Mouse (Mus musculus) embryo, embryonic 10 days (tissue): ENCODE results near the gene Ddx50.

Experiments used
- DNase-seq: peaks from one replicate; pipeline ENCODE4 v3.0.0-alpha.2; 2015; ENCODE audit warnings: low spot score

The Ddx50 gene

DNA sequence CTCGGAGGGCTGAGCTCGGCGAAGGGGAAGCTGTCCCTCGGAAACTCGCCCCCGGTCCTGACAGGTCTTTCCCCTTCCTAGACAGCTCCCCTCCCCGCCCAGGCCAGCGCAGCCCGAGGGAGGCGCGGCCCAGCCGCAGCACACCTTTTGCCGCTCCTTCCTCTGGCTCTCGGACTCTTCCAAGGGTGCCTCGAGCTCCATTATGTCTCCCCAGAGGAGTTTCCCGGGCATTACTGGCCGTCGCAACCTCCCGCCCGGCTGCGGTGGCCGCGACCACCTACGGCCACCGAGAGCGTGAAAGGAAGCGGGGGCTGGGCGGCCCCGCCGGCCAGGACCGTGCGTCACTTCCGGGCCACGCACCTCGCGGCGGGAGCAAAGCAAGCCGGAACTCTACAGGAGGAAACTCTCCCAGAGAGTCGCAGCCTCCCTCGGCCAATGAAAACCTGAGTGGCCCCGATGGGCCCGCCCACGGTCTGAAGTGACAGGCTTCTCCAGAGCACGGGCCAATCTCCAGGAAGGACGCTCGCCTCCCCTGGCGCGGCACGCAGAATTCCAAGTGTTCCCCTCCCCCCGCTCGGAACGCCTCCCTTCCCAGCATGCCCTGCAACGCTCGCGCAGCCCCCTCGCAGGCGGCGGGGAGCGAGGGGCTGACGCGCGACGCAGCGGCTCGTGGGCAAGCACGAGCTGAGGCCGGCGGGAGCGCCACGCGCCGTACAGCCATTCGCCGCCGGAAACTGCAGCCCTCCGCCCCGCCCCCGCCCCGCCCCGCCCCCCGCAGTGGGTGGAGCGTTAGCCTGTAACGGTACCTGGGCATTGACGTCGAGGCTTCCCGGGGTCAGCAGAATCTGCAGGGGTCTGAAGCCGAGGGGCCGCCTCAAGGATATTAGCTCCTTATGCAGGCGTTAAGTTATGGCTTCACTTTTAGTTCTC, at the start of gene Ddx50:
TSS of gene Ddx50 (minus strand) at position 338 of the 930 bp plus-strand sequence.
- peak; percentile 98 for DNase-seq

DNA sequence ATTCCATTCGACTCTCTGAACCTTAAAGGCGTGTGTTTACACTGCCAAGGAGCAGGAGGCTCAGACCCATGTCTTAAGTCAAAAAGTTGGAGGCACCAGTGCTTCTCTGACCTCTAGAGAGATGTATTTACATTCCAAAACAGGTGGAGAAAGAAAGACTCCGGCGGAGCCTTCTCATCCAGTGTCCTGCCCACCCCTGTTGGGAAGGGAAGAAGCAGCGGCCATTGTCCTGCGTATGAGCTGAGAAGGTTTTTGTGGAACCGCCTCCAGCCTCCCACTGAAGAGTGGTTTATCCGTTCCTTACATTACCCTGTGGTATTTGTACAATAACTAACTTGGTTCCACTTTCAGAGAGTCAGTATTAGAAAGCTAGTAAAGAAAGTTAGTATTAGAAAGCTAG, 41.8 kb upstream of the Ddx50 start:
- DNase-seq = no peak

DNA sequence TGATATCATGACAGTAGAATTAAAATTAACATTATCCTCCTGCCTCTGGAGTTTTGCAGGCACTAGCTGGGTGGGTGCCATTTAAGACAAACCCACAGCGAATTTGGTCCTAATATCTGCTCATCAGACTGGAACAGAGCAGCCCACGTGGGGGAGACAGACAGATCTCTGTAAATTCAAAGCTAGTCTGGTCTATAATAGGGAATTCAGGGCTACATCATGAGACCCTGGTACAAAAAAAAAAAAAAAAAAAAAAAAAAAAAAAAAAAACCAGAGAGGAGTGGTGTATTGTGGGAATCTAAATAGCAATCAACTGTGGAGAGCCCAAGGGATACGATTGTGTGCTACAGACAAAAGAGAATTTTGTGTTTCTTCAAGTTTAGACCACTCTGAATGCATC, 41.2 kb upstream of the Ddx50 start:
- DNase-seq = no peak

DNA sequence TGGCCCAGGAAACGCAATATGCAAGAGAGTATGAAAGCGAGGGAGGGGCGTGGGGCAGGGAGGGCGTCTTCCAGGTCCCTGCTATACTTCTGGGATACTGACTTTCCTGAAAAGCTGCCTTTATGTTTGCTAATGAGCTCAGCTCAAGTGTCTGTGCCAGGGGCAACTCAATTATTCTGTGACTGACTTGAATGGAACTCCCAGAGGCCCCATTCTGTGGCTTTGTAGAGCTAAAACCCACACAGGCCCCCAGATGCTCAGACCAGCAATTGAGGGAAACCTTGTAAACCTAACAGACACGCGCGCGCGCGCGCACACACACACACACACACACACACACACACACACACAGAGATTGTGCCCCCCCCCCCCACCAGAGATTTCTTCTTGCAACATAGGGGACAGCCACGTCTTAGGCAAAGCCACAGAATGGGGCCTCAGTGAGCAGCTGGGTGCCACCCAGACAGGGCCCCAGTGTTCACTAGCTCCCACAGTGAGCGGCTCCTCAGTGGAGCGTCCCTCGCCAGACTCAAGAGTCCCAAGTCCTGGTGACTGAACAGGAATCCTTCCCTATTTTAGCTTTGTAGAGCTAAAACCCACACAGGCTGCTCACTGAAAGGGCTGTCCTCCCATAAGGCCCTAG, 36.1 kb upstream of the Ddx50 start:
- peak; percentile 70 for DNase-seq

DNA sequence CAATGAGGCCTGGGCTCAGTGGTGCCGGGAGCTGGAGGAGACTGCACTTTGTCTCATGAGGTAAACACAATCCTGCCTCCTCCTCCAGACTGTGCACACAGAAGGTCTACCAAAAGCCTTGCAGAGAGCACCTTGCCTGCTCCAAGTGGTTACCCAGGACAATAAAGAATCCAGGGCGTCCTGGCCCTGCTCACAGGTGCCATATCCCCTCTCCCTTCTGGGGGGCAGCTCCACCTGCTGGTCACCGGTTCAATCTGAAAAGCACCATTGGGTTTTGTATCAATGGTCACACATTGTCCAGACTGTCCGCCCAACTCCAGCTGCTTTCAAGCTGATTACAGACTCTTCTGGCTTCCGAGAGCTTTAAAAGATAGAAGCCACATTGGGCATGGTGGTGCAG, 32.0 kb upstream of the Ddx50 start:
- peak; percentile 21 for DNase-seq

DNA sequence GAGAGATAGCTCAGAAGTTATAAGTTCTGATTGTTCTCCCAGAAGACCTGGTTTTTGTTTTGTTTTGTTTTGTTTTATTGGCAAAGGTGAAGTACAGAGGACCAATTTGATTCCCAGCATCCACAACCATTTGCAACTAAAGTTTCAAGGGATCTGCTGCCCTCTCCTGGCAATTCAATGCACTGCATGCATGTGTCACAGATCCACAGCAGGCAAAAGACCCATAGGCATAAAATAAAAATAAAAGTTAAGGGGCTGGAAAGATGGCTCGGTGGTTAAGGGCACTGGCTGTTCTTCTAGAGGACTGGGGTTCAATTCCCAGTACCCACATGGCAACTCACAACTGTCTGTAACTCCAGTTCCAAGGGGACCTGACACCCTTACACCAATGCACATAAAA, 28.8 kb upstream of the Ddx50 start:
- no peak for DNase-seq

DNA sequence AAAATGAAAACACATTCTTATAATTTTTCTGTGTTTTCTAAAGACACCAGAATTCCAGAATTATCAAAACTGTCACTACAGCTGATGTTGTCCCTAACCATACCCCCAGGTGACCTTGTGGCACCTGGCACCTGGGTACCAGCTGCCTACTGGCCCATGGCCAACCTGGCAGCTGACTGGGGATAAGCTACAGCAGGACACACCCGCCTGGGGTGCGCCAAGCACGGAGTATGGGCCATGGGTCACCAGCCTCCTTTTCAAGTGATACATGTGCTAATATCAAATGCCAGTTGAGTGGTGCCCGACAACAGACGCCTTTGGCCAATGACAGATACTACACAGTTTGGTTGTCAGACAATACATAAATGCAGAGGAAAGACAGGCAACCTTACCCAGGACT, 26.3 kb upstream of the Ddx50 start:
- DNase-seq = no peak

DNA sequence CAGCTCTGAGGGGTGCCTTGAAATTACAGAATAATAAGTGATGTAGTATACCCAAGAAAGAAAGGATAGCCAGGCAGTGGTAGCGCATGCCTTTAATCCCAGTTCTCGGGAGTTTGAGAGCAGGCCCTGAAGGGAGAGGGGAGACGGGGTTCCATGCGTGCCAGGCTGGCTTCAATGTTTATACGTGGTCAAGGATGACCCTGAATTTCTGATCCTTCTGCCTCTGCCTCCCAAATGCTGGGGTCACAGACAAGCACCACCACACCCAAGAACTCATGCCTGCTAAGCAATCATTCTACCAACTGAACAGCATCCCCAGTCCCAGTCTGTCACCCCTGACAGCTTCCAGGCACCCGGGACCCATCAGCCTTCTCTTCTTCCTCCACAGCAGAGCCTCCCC, 25.2 kb upstream of the Ddx50 start:
- DNase-seq = no peak

DNA sequence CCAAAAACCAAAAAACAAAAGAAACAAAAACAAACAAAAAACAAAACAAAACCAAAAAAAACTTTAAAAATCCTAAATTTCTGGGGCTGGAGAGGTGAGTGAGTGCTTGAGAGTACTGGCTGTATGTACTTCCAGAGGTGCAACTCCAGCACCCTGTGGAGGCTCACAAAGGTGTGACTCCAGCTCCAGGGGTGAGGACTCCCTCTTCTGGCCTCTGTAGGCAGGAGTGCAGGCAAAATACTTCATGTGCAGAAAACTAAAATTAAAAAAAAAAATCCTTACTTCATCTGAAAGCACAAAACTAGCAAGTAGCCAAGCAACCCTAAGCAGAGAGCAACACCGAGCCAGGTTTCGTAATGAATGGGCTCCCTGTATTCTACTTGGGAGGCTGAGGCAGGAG, 21.3 kb upstream of the Ddx50 start:
- no peak for DNase-seq

DNA sequence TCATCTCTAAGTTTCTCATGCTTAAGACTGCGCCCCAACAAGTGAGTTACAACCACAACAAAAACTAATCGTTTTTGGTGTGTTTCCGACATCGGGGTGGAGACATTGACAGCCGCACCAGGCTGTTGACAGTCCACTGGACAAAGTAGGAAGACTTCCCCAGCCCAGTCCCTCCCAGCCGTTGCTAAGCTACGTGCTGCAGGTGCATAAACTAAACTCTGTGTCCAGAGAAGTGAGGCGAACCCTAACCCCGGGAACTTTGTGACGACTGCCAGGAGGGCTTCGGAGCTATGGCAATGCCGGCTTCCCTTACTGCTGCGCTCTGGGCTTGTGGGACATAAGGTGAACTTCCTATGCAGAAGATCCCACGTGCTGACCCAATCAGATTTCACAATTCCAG, 18.2 kb upstream of the Ddx50 start:
- no peak for DNase-seq

DNA sequence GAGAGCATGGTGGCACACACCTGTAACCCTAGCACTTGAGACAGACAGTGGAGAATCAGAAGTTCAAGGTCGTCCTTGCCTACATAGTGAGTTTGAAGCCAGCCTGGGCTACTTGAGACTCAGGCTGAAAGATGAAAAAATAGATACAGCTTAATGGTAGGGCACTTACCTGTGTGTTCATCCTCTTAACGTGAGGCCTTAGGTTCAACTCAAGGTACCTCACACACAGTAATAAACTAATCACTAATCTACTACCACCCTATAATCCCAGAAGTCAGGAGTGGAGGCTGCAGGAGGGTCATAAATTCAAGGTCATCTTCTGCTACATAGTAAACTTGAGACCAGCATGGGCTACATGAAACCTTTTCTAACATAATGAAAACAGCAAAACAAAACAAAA, 17.4 kb upstream of the Ddx50 start:
- no peak for DNase-seq

DNA sequence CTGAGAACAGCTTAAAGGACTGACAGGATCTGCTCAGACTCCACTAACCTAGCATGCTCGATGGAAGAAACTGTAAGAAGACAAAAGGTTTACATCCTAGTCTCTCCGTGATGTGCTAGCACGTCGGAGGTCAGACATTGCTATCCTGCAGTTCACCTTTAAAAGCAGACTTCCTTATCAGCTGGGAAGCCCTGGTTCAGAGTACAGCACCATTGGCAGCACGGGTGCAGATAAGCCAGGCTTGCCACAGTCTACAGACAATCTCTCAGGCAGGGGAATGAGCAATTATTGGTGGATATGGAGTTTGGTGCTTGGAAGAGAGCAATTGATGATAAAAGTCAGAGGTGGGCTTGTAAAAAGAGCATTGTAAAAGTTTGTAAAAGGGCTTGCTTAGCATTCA, 17.0 kb upstream of the Ddx50 start:
- no peak for DNase-seq

DNA sequence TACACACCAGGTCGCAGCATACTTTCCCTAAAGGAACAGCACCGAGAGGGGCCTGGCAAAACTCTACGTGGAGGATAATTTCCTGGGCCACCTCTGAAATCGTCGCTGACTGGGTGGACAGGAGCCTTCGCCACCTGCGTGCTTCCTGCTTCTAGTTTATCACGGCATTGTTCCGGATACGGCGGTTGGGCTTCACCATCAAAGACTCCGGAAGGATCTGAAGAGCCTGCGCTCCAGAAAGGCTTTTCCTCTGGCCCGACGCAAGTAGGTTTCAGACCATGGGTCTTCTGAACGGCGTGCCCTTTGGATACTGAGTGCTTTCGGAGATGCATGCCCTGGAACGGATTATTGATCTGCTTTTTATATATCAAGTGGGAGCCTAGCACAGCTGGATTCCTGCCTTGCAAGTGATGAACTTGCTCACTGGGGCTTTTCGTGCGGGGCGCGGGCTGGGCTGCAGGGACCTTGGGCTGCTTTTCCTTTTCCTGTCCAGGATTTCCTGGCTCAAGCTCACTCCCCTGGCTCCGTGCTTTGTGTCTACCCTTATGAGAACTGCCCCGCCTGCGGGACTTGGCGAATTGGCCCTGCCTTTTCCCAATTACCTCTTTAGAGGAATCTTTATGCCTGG, 14.1 kb upstream of the Ddx50 start:
- no peak for DNase-seq

DNA sequence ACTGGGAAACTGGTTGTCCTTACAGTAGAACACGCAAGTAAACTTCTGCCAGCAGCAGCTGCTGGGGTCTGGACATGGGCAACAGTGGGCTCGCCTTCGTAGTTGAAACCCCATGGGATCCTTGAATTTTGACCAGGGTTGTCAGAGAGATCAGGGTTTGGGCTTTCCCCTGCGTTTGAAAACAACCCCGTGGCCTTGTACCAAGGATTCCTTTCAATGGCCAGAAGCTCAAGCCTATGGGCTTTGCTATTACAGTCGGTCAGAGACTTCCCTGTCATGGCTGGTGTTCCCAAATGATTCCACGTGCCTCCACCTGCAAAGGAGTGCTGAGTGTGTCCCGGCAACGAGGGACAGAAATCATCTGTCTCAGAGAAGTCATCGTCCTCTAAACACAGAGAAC, 13.2 kb upstream of the Ddx50 start:
- no peak for DNase-seq

DNA sequence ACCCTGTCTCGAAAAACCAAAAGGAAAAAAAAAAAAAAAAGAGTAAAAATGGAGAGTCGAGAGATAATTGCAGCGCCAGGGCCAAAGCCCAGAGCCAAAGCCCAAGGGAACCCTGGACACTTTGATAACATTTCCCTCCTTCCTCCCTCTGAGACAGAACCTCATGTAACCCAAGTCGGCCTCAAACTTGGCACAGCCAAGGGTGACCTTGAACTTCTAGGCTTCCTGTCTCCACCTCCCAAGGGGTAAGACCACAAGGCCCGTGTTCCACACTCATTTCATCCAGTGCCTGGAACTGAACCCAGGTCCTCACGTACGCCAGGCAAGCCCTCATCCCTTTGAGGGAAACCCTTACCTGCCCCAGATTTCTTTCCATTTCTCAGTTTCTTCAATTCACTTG, 5.7 kb upstream of the Ddx50 start:
- DNase-seq = no peak

DNA sequence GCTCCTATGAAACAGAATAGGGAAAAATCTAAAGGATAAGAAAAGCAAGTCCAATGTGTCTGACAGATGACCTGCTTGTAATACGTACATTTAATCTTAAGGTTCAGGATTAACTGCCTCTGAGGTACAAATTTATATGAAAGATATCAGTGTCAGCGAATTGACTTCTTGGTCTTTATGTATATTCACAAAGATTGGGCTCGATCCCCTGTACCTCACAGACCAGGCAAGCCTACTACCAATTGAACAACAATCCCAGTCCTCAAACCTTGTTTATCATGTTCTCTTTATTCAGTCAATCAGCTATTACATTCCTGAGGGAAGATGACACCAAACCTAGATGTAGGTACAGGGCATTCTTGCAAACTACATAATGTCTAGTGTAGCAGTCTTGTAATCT, 943 bp upstream of the Ddx50 start:
- DNase-seq = no peak

DNA sequence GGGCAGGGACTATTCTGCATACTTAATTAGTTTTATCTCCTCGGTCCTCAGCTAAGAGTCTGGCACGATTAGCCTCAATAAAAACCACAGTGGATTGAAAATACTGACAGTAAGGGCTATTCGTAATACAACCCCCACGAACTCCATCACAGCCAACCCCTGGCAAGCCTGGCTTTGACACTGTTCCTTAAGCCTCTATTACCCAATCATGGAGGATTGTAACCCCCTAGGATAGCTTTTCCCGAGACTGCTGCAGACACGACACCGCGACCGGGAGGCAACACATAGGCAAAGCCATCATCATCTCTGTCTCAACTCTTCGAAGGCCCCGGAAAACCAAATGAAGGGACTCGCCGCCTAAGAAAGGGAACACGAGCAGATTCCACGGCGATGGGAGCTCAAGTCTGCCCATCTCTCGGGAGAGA, 648 bp downstream of the Ddx50 start:
- peak; percentile 38 for DNase-seq

DNA sequence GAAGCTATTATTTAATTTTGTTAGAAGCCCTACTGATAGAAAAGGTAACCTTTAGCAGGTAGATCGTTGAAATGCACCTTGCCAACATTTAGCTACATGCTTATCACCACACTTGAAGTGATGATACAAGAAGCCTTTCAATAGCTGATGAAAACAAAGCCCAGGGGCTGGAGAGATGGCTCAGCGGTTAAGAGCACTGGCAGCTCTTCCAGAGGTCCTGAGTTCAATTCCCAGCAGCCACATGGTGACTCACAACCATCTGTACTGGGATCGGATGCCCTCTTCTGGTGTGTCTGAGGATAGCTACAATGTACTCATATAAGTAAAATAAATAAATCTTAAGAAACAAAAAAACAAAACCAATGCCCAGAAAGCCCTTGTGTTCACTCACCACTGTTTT, 46.9 kb downstream of the Ddx50 start:
- DNase-seq = no peak

DNA sequence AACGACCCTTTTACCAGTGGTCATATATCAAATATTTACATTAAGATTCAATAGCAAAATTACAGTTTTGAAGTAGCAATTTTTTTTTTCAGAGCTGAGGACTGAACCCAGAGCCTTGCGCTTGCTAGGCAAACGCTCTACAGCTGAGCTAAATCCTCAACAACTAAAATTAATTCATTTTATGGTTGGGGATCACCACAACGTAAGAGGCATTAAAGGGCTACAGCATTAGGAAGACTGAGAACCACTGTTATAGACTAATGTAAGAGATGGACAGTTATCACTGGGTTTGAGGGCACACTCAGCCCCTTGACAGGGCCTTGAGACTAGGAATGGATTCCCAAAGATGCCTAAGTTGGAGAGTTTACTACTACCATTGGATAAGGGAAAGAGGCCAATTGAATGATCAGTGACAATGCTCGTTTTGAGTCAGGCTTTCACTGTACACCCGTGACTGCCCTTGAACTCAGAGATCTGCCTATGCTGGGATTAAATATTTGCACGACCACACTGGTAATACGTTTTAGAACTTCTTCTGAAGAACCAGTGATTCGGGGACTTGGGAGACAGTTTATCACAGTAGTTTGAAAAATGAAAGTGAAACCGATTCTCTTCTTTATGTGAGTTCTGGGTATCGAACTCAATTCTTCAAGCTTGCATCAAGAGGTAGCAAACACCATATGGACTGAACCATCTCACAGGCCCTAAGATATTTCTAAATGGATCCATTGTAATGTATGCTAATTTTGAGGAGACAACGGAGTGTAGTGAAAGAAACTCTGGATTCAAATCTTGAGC, 47.6 kb downstream of the Ddx50 start:
- DNase-seq = no peak

DNA sequence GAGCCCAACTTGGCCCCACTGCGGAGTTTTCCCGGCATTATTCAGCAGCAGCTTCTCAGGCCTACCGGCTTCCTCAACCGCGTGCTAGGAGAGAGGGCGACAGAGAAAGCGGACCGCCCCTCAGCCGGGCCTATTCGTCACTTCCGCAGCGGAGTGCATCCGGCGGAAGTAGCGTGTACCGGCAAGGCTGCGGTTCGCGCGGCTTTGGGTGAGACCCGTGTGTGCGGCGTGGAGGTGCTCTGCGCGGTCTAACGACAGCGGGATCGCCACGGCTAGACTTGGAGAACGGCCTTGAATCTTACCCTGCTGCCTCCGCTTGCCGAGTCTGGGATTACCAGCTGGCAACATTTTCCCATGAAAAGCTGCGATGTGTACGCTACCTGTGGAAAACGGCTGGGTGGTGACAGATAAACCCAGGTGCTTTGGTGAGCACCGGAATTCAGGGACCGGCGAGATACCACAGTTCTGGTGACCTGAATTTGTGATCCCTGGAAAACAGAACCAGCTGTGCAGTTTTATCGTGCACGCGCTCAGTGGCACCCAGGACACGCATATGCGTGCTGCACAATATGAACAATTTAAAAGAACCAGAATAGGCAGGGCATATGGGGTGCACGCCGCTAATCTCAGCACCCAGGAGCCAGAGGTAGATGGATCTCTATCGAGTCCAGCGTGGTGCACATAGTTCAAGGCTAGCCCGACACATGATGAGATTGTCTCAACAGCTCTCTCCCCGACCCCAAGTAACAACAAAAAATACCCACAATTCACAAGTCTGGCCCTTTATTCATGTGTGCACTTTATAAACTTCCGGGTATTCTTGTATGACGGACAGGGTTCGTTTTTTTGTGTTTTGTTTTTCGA, 48.6 kb downstream of the Ddx50 start, which contains the start of gene Ddx21:
TSS of gene Ddx21 (minus strand) at position 105 of the 864 bp plus-strand sequence.
- peak; percentile 96 for DNase-seq

DNA sequence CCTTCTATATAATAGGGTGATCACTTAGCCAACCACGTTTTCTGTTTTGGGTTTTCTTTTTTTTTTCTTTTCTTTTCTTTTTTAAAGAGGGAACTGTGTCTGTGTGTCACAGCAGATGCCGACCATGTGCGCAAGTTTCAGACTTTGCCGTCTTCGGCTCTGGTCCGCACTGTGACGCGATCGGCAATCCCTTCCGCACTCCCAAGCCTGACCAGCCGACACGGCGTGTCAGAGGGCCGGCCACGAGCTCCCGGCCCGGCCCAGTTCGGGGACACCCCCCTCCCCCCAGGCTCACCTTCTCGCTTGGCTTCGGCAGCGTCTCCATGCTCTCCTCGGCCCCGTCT, 49.2 kb downstream of the Ddx50 start:
- DNase-seq = peak; percentile 65
